Mouse (Mus musculus) gastrocnemius, postnatal 4 days (tissue): ENCODE results near the gene Sdk2. TPM values are rescaled to one million over a fixed set of nuclear protein-coding genes. Genes with fewer than 3 reads are reported as not detected.

Experiments used
- DNase-seq, 2 experiments: peaks; one replicate each; pipeline ENCODE4 v3.0.0; 2021 to 2022; ENCODE audit warnings: low spot score in 2 of 2, mixed read lengths in 2 of 2
- total RNA-seq, 2 experiments: library from RNA; stranded (reverse); gene quantifications; 2 replicates each; pipeline ENCODE4 v1.2.3; 2021

Sdk2 gene
- total RNA-seq, 2 experiments from 2014 or later, result 16.3 to 19.2 TPM

DNA sequence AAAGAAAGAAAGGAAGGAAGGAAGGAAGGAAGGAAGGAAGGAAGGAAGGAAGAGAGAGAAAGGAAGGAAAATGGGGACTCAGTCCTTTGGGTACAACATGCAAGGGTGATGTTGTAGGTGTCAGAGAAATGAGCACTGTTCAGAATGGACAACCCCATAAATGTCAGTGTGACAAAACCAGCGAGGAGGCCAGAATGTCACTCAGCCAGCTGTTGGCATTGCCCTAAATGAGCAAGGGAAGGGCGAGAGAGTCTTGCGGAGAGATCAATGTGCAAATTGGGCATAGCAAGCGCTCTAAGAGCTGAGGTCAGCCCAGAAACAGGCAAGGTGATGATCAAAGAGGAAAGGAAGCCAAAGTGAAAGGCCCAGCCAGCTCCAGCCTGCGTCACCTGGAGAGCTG, 293.7 kb downstream of the Sdk2 start:
- no peak for DNase-seq

DNA sequence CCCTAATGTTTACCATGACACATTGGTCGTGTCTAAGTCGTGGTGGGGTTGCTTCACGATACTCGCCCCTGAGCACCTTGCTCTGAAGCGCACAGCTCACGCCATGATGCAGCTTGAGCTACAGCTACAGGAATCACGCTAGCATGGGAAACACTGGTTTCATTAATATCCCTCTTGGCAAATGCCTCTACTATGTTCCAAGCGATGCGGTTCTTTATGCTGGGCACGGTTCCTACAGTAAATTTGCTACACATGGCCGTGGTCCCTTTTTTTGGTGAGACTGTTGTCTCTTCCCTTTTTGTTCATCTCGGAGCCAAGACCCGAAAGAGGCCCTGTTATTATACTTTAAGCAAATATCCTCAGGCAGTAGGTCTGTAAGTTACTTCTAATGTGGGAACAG, 295.7 kb downstream of the Sdk2 start:
- DNase-seq, result no peak

DNA sequence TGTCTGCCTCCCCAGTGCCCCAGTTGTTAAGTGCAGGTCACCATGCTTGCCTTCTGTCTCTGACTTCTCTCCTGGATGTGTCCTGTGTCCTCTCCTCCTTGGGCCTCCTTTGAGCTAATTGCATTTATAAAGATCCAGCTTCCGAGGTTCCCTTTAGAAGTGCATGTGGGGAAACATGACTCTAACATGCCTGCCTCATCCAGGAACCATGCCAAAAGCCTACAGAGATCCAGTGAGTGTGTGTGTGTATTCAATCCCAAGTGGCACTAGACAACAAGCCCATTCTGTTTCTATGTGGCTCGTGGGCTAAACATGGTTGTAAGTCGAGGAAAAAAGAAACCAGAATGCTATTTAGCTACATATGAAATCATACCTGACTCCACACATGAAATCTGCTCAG, 298.5 kb downstream of the Sdk2 start:
- DNase-seq, result no peak

DNA sequence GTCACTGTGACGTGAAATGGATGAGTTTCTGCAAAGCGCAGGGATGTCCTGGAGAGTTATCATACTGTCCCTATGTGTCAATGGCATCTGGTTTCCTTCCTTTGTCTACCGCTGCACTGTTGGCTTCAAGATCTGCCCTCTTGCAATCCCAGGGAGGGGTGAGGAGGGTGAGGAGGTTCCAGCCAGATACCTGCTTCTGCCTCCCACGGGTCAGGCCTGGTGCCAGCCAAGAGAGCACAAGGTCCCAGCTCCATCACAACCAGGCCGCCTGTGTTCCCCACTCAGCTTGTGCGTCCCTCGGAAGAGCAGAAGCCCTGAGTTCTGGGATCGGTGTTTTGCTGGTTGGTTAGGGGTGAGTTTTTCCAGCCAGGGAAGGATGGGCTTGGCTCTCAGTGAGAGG, 299.6 kb downstream of the Sdk2 start:
- DNase-seq, result no peak

DNA sequence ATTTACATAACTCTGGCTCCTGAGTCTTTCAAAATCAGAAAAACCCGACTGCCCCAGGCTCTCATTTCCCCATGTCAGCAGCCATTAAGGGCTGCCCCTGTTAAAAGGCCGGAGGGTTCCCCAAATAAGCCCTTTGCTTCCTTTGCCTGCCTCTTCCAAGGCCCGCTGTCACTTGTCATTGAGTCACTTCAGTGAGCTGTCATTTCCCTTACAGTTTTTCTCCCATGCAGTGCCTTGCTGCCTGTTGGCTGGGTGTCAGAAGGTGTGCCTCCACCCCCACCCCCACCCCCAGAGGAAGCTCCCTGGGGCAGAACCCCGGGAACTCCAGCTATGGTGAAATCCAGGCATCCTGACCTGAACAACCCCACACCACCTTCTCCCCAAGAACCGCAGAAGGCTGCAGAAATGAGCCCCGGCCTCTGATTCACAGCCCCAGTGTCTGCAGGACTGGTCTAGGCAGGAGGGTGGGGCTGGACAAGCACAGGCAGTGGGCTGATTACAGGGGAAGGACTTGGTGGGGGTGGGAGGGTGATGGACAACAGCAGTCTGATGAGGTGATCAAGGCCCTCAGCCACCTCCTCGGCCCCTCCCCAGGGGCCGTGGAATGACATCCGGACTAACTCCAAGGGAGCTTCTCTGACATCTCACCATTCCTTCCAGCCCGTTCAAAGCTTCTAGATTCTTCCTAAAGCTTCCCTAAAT, 300.4 kb downstream of the Sdk2 start:
- DNase-seq, result no peak

DNA sequence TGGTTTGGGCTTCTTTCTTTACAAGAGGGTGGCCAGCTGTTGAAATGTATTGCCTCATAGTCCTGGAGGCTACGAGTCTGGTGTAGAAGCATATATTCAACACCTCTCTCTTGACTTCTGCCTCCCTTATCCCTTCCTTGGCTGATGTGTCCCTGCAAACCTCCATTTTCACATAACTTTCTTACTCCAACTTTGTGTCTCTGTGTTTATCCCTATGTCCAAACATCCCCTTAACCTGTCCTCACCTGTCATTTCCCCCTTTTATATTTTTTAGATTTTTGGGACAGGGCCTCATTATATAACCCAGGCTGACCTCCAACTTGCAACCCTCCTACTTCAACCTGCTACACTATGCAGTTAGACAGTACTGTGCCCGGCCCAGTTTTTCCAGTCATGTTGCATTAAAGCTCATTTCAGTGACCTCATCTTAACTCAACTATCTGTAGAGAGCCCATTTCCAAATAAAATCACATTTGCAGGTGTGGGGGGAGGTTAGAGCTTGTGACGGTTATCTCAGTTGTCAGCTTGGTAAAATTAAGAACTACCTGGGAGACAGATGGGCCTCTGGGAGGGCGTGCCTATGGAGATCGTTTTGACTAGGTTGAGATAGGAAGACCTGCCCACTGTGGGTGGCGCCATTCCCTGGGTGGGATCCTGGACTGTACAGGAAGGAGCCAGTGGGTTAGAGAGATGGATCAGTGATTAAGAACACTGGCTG, 302.6 kb downstream of the Sdk2 start:
- no peak for DNase-seq

- no peak for DNase-seq
Observed at GRCm38 (mm10) chr11:113763449-113763848, 303.4 kb downstream of the Sdk2 start.

- DNase-seq, result no peak
Observed at GRCm38 (mm10) chr11:113762136-113762797, 304.6 kb downstream of the Sdk2 start.

GRCm38 (mm10) chr11:113761646-113762045, 305.2 kb downstream of the Sdk2 start:
- no peak for DNase-seq

- no peak for DNase-seq
Observed at GRCm38 (mm10) chr11:113760476-113760875, 306.4 kb downstream of the Sdk2 start.

- DNase-seq, result no peak
Observed at GRCm38 (mm10) chr11:113758851-113759250, 308.0 kb downstream of the Sdk2 start.

GRCm38 (mm10) chr11:113756578-113756977, 310.3 kb downstream of the Sdk2 start:
- DNase-seq, result no peak

- DNase-seq, result no peak
Observed at GRCm38 (mm10) chr11:113755878-113756277, 311.0 kb downstream of the Sdk2 start.

- no peak for DNase-seq
Observed at GRCm38 (mm10) chr11:113754845-113755244, 312.0 kb downstream of the Sdk2 start.

DNA sequence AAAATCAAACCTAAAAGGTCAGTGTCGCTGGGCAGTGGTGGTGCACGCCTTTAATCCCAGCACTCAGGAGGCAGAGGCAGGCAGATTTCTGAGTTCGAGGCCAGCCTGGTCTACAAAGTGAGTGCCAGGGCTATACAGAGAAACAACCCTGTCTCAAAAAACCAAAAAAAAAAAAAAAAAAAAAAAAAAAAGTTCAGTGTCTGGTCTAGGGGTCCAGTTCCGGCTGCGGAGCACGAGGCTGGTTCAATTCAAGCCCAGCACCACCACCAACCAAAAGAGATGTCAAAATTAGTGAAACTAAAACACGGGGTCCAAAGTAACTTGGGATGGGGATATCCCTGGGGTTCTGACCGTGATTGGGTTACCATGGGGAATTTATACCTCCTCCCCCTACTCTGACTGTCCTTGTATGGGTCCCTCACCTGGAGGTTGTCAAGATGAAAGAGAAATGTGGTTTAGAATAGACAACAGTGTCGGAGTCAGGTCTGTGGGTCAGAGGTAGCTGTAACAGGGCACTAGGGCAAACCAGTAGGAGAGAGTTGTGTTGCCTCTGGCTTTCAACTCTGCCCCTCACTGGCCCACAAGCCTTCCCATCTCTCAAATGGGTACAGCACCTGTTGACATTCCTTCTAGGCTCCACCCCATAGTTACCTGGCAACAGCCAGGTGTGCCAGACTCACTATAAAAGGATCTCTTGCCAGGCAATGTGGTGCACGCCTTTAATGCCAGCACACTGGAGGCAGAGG, 314.0 kb downstream of the Sdk2 start:
- DNase-seq, result no peak

- no peak for DNase-seq
Observed at GRCm38 (mm10) chr11:113752158-113752661, 314.6 kb downstream of the Sdk2 start.

- DNase-seq, result peak; percentile 62 to 86
Observed at GRCm38 (mm10) chr11:113751484-113752084, 315.3 kb downstream of the Sdk2 start, which contains the start of gene Cdc42ep4. TSS of gene Cdc42ep4 (minus strand) at chr11:113751881.

DNA sequence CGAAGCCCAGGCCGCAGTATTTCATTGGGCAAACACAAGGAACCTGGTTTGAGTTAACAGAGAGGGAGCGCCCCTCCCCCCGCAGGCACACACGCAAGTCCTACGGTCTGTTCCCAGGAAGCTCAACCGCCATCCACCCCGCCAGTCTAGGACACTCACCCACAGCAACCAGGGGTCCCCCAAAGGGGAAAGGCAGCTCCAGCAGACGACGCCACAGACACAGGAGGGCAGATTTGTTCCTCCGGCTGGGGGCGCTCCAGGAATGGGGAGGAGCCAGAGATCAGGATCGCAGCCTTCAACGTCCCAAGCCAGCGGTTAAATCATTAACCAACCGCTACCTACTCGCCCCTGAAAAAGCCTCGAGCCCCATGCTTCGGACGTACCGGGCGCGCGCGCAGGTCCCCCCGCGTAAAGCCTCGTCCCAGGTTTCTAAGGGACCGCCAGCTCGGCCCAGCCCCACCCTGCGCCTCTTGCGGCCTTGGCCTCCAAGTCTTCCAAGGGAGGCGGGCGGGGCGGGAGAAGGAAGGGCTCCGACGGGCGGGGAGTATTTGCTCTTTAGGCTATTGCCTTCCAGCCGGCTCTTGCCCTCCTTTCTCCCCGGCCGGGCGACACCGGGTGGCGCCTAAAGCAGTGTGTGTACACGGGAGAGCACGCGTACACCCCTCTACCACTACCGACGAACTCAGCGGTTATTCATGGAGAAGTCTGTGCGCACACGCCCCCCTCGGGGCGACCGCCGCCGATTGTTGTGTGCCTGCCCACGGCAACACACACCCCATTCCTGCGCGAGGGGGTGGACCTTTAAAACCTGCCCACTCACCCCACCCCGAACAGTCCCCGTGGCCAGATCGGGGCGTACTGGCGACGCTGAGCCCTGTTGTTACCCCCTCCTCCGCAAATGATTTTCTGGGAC, 316.0 kb downstream of the Sdk2 start:
- peak; percentile 54 to 74 for DNase-seq

DNA sequence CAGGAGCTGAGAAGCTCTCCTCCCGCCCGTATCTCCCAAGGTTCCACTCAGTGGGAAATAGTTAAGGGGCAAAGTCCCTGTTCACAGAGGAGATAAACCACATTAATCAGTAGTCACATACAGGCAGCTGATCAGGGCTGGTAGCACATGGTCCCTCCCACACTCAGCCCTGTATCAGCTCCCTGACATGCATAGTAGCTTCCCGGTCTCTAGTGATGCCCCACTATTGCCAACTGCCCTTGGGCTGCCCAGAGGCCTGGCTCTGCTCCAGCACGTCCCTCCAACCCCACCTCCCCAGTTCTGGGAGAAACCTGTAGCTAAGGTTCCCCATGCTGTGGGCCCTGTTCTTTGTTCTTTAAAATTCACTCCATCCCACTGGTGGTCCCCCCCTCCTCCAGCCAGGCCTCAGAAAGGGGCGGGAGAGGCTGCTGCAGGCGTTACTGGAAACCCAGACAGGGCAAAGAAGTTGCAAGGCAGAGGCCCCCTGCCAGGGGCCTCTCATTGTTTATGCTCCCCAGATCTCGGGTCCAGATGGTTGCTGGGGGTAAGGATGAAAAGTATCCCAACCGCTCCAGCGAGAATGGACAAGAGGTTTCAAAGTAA, 317.0 kb downstream of the Sdk2 start:
- DNase-seq, result no peak
